ENCODE assay signal across 15 mouse cellular contexts in genomic region chr11:87268803-87269202, GRCm38 (mm10).
A peak's percentile ranks its signal among the peaks of the same experiment; 100 is the strongest.
DNase-seq lines count a peak whose midpoint lies in the region; ATAC-seq and TF ChIP-seq lines count a peak whose summit lies in the region.
"Had no signal": no experiment of that assay in that cellular context is flagged by ENCODE, and none has a peak within 500 bp of the region (broad histone marks: within the 10 kb centered on the region; RNA-seq: fewer than 3 reads in every experiment).

No protein-coding gene starts in this region.

- H3K4me3 ChIP-seq in liver, embryonic 14.5 days (ENCODE audit: insufficient read depth in 1 of 2, low read depth in 2 of 2, low read length in 2 of 2): no peak overlapping the region
- H3K4me3 ChIP-seq: hindbrain, embryonic 10.5 days; limb, embryonic 13.5 days had no signal

- H3K9ac ChIP-seq in liver, embryonic 14.5 days (replicated peaks): no peak overlapping the region
- H3K9ac ChIP-seq: limb, embryonic 13.5 days had no signal

- no peaks in the 10 kb centered on the region for H3K27me3 ChIP-seq in liver, embryonic 14.5 days (ENCODE audit: control insufficient read depth, insufficient read depth, low read length)

- no peak overlapping the region for H3K27ac ChIP-seq in liver, embryonic 14.5 days
- H3K27ac ChIP-seq: hindbrain, embryonic 10.5 days; limb, embryonic 13.5 days had no signal

- H3K4me1 ChIP-seq in liver, embryonic 14.5 days (replicated peaks; ENCODE audit: control insufficient read depth in 2 of 2, insufficient read depth in 2 of 2, low read length in 1 of 2): no peaks in the 10 kb centered on the region

- 52% methylated on average over 2 of the region's 2 CpGs for WGBS in liver, embryonic 14.5 days (ENCODE audit: insufficient replicate concordance)

- H3K4me2 ChIP-seq in liver, embryonic 14.5 days (ENCODE audit: low read depth): no peak overlapping the region
- H3K4me2 ChIP-seq: limb, embryonic 13.5 days; midbrain, embryonic 11.5 days had no signal

- TF ChIP-seq EP300 in liver, embryonic 14.5 days (IDR thresholded peaks at IDR 0.05; ENCODE audit: low read depth): no peak

- no peaks in the 10 kb centered on the region for H3K9me3 ChIP-seq in liver, embryonic 14.5 days (ENCODE audit: control insufficient read depth, low read length)
- H3K9me3 ChIP-seq: limb, embryonic 13.5 days had no signal

- peak; percentile 5 for DNase-seq in CD4-positive, CD25-positive, alpha-beta regulatory T cell, adult 2 months (ENCODE audit: low read depth, low spot score)
- DNase-seq in liver, embryonic 14.5 days (ENCODE audit: low read depth in 3 of 3, low spot score in 3 of 3): no peak
- DNase-seq in liver (no peak), ES-CJ7 (ENCODE audit: low read depth, low spot score) (peak; percentile 52)
- DNase-seq in c-Kit-negative CD71-positive TER-119-positive erythroid progenitor cells, embryonic 14.5 days (ENCODE audit: low read depth, low spot score): peak; percentile 12
- no peak for DNase-seq in layer of hippocampus, adult 11-12 months (ENCODE audit: low spot score)
- DNase-seq in kidney, postnatal 25 days: no peak
- DNase-seq: adrenal gland, postnatal 25 days; cerebellum, adult 2 months; embryo, embryonic 11 days; kidney, adult 8-10 months had no signal

- H3K36me3 ChIP-seq in liver, embryonic 14.5 days (replicated peaks; ENCODE audit: control insufficient read depth, insufficient read depth, low read depth): no peaks in the 10 kb centered on the region
- H3K36me3 ChIP-seq: hindbrain, embryonic 10.5 days; limb, embryonic 13.5 days had no signal

- no peak for ATAC-seq in CD4-positive, CD25-positive, alpha-beta regulatory T cell, adult 4 months
- no peak for ATAC-seq in liver, embryonic 14.5 days (ENCODE audit: insufficient read depth)

- peak; percentile 51 for TF ChIP-seq CTCF in liver, embryonic 14.5 days (IDR thresholded peaks at IDR 0.05; ENCODE audit: low read depth)

Comparison
In these comparisons a context has a peak if more than half of its experiments do, and no peak if none do; other contexts are left out.
1. DNase-seq: peak in CD4-positive, CD25-positive, alpha-beta regulatory T cell, adult 2 months (single experiment), ES-CJ7 (single experiment) and c-Kit-negative CD71-positive TER-119-positive erythroid progenitor cells, embryonic 14.5 days (single experiment); none in liver, embryonic 14.5 days (0 of 3), liver (single experiment), layer of hippocampus, adult 11-12 months (single experiment) and kidney, postnatal 25 days (0 of 2).